Mouse (Mus musculus) forebrain, embryonic 12.5 days (tissue): ENCODE measurements around the gene Rnf152. TPM values are rescaled to one million over a fixed set of nuclear protein-coding genes. Genes with fewer than 3 reads are reported as not detected.

ENCODE experiments used
- ATAC-seq: fragments of 200-750 bp; cut with Nextera tagmentation; 2 replicates; pipeline ENCODE4 v1.8.0; 2017; ENCODE audit warnings: moderate TSS enrichment; ENCODE audit not compliant: low FRiP score
- H3K27ac ChIP-seq: fragments of 300-500 bp; sonication (generic); 2 replicates; pipeline ENCODE4 v1.5.1; 2016; ENCODE audit warnings: mild to moderate bottlenecking
- H3K27me3 ChIP-seq: fragments of 300-500 bp; sonication (generic); 2 replicates; pipeline ENCODE4 v1.6.1; 2016; ENCODE audit warnings: mild to moderate bottlenecking
- H3K36me3 ChIP-seq: fragments of 300-500 bp; sonication (generic); replicated peaks from 2 replicates; pipeline ENCODE4 v1.6.1; 2016; ENCODE audit warnings: mild to moderate bottlenecking
- H3K4me1 ChIP-seq: fragments of 300-500 bp; sonication (generic); 2 replicates; pipeline ENCODE4 v1.6.1; 2016
- H3K4me2 ChIP-seq: fragments of 300-500 bp; sonication (generic); 2 replicates; pipeline ENCODE4 v1.6.1; 2016; ENCODE audit warnings: mild to moderate bottlenecking, moderate library complexity
- H3K4me3 ChIP-seq: fragments of 300-500 bp; sonication (generic); replicated peaks from 2 replicates; pipeline ENCODE4 v1.5.1; 2016; ENCODE audit warnings: mild to moderate bottlenecking
- H3K9ac ChIP-seq: fragments of 300-500 bp; sonication (generic); 2 replicates; pipeline ENCODE4 v1.6.1; 2016; ENCODE audit warnings: mild to moderate bottlenecking
- H3K9me3 ChIP-seq: fragments of 300-500 bp; sonication (generic); 2 replicates; pipeline ENCODE4 v1.6.1; 2016
- WGBS: fragments of 180-500 bp; shearing (Covaris S2); methylation state at CpG from one replicate; pipeline ENCODE4 v1.1.7; 2016; 5-methylcytosine and 5-hydroxymethylcytosine counted together
- polyA plus RNA-seq: library from polyadenylated mRNA; unstranded; fragments of >200 nt; fragmentation: Nextera tagmentation; extraction: Ambion mirVana; gene quantifications from 2 replicates; pipeline ENCODE4 v1.2.1, GENCODE M21; 2016

The Rnf152 gene
- polyA plus RNA-seq, 1 experiment from 2014 or later: 3.1 TPM

- Histone ChIP-seq H3K9me3 (0 out of 2 replicates have a peak, but pooled peaks cover 2% of the 10 kb centered on the region), H3K36me3 (no peaks in the 10 kb centered on the region), H3K4me2 (0 out of 2 replicates have a peak overlapping the region, but pooled peaks have one; percentile 4), H3K4me1 (peaks cover 13% of the 10 kb centered on the region), H3K27me3 (no peaks in the 10 kb centered on the region), H3K9ac (no peak overlapping the region), H3K27ac (0 out of 2 replicates have a peak overlapping the region, but pooled peaks have one; percentile 26), H3K4me3 (no peak overlapping the region)
- ATAC-seq: peak; percentile 68; the same call in 1 of the 2 replicates
- 14% methylated on average over 2 of the region's 2 CpGs for WGBS
Observed at GRCm38 (mm10) chr1:105246651-105247050, 109.9 kb downstream of the Rnf152 start.

- peak overlapping the region; percentile 42; the same call in 1 of the 2 replicates for H3K27ac ChIP-seq
- H3K9ac ChIP-seq: no peak overlapping the region
- no peaks in the 10 kb centered on the region for H3K27me3 ChIP-seq
- peak; percentile 73; the same call in 1 of the 2 replicates for ATAC-seq
- peaks cover 13% of the 10 kb centered on the region for H3K4me1 ChIP-seq
- 0 out of 2 replicates have a peak overlapping the region, but pooled peaks have one; percentile 4 for H3K4me2 ChIP-seq
- H3K4me3 ChIP-seq: no peak overlapping the region
- 10% methylated on average over 3 of the region's 3 CpGs for WGBS
- H3K36me3 ChIP-seq: no peaks in the 10 kb centered on the region
- no peaks in the 10 kb centered on the region for H3K9me3 ChIP-seq
Observed at GRCm38 (mm10) chr1:105246075-105246574, 110.4 kb downstream of the Rnf152 start.

- ATAC-seq: no peak
- 50% methylated on average over 6 of the region's 6 CpGs for WGBS
Observed at GRCm38 (mm10) chr1:105243359-105244142, 113.0 kb downstream of the Rnf152 start.

GRCm38 (mm10) chr1:105240185-105240584 is 116.3 kb downstream of the Rnf152 start:
- H3K9me3 ChIP-seq: no peaks in the 10 kb centered on the region
- H3K27me3 ChIP-seq: no peaks in the 10 kb centered on the region
- H3K27ac ChIP-seq: no peak overlapping the region
- H3K4me2 ChIP-seq: no peak overlapping the region
- H3K4me3 ChIP-seq: no peak overlapping the region
- no peak for ATAC-seq
- no peaks in the 10 kb centered on the region for H3K4me1 ChIP-seq
- H3K36me3 ChIP-seq: no peaks in the 10 kb centered on the region
- no peak overlapping the region for H3K9ac ChIP-seq

More at GRCm38 (mm10) chr1:105243359-105244142, 113.0 kb downstream of the Rnf152 start:
- Histone ChIP-seq H3K9ac (no peak overlapping the region), H3K4me1 (peaks cover 13% of the 10 kb centered on the region), H3K4me2 (no peak overlapping the region), H3K27ac (no peak overlapping the region), H3K36me3 (no peaks in the 10 kb centered on the region), H3K9me3 (no peaks in the 10 kb centered on the region), H3K4me3 (no peak overlapping the region), H3K27me3 (no peaks in the 10 kb centered on the region)
